ENCODE assay signal across 8 mouse cellular contexts in genomic region chr3:138527667-138528231, GRCm38 (mm10). TPM values are rescaled to one million over a fixed set of nuclear protein-coding genes. Genes with fewer than 3 reads are reported as not detected.
A peak's percentile ranks its signal among the peaks of the same experiment; 100 is the strongest.
DNase-seq lines count a peak whose midpoint lies in the region; ATAC-seq and TF ChIP-seq lines count a peak whose summit lies in the region.

No protein-coding gene starts in this region.

- no peaks in the 10 kb centered on the region for H3K36me3 ChIP-seq in forebrain, postnatal 0 days (ENCODE audit: insufficient read depth)

- H3K4me3 ChIP-seq in cerebellum, adult 2 months (replicated peaks; ENCODE audit: insufficient read depth, low read depth, low read length) = peak overlapping the region; percentile 59
- peak overlapping the region; percentile 100 for H3K4me3 ChIP-seq in forebrain, postnatal 0 days (ENCODE audit: low read depth, low read length)

- TF ChIP-seq CTCF in cerebellum, adult 2 months (IDR thresholded peaks at IDR 0.05; ENCODE audit: borderline replicate concordance, insufficient read depth, low read depth, low read length) = no peak
- no peak for TF ChIP-seq CTCF in forebrain, postnatal 0 days (IDR thresholded peaks at IDR 0.05; ENCODE audit: low read depth)

- DNase-seq in MEL-GATA-1-ER (ENCODE audit: extremely low read depth, low read depth) = peak; percentile 49
- DNase-seq in cerebellum, adult 2 months = peak; percentile 71 to 72
- DNase-seq in forebrain, postnatal 0 days = peak; percentile 42
- peak; percentile 81 for DNase-seq in heart, postnatal 4 days
- DNase-seq in layer of hippocampus, postnatal 14 days (ENCODE audit: low spot score in 2 of 2) = peak; percentile 39 to 54
- peak; percentile 68 for DNase-seq in lung, postnatal 14 days
- DNase-seq in ovary, postnatal 36 days (ENCODE audit: low spot score) = peak; percentile 72
- DNase-seq in thymus, postnatal 25 days = peak; percentile 63

- H3K27me3 ChIP-seq in cerebellum, adult 2 months (ENCODE audit: control insufficient read depth, insufficient read depth, low read length) = no peaks in the 10 kb centered on the region
- no peaks in the 10 kb centered on the region for H3K27me3 ChIP-seq in forebrain, postnatal 0 days (ENCODE audit: insufficient read depth, low read length)

- peak; percentile 55 for ATAC-seq in forebrain, postnatal 0 days

- 1% methylated on average over 56 of the region's 64 CpGs for WGBS in cerebellum, adult 2 months
- WGBS in forebrain, postnatal 0 days = 4% methylated on average over 62 of the region's 64 CpGs

- no peaks in the 10 kb centered on the region for H3K9me3 ChIP-seq in forebrain, postnatal 0 days (ENCODE audit: low read length)

- H3K4me1 ChIP-seq in cerebellum, adult 2 months (ENCODE audit: control insufficient read depth, insufficient read depth, low read length) = peaks cover 6% of the 10 kb centered on the region; the same call in 1 of the 2 replicates
- H3K4me1 ChIP-seq in forebrain, postnatal 0 days (ENCODE audit: insufficient read depth) = peaks cover 21% of the 10 kb centered on the region; the same call in 1 of the 2 replicates

- H3K9ac ChIP-seq in forebrain, postnatal 0 days = peak overlapping the region; percentile 91

- peak overlapping the region; percentile 72 for H3K4me2 ChIP-seq in forebrain, postnatal 0 days (ENCODE audit: low read depth)

- TF ChIP-seq POLR2A in cerebellum, adult 2 months (IDR thresholded peaks at IDR 0.05; ENCODE audit: borderline replicate concordance, insufficient read depth, low read length) = no peak

- H3K27ac ChIP-seq in cerebellum, adult 2 months (ENCODE audit: insufficient read depth, low read length) = peak overlapping the region; percentile 38
- peak overlapping the region; percentile 98 for H3K27ac ChIP-seq in forebrain, postnatal 0 days (ENCODE audit: low read depth, low read length)

RNA-seq across cellular contexts. Expression of gene Eif4e, which starts 1.8 kb away (rescaled TPM):
- polyA plus RNA-seq in cerebellum, adult 2 months (2012; rRNA removed) = 137 and 138 TPM in 2 replicates
- total RNA-seq in forebrain, postnatal 0 days (2014; rRNA removed) = 115 and 121 TPM in 2 replicates
- polyA plus RNA-seq in forebrain, postnatal 0 days (2015; fragmentation: Nextera tagmentation; extraction: Ambion mirVana) = 322 and 355 TPM in 2 replicates
- 100 to 1,000 TPM; 146 to 150 TPM for total RNA-seq in heart, postnatal 4 days (2021)
- 100 to 1,000 TPM; 151 to 169 TPM for total RNA-seq in layer of hippocampus, postnatal 14 days (2021)

RNA-seq across cellular contexts. Expression of gene Metap1, which starts 38.4 kb away (rescaled TPM):
- polyA plus RNA-seq in cerebellum, adult 2 months (2012; rRNA removed) = 43.1 and 45.3 TPM in 2 replicates
- total RNA-seq in forebrain, postnatal 0 days (2014; rRNA removed) = 61.8 and 66.9 TPM in 2 replicates
- 43.0 and 50.2 TPM in 2 replicates for polyA plus RNA-seq in forebrain, postnatal 0 days (2015; fragmentation: Nextera tagmentation; extraction: Ambion mirVana)
- total RNA-seq in heart, postnatal 4 days (2021) = 10 to 100 TPM; 48.0 to 48.6 TPM
- total RNA-seq in layer of hippocampus, postnatal 14 days (2021) = 10 to 100 TPM; 43.1 to 45.0 TPM

Comparison
In these comparisons a context has a peak if more than half of its experiments do, and no peak if none do; other contexts are left out.
1. Peak in every context shown above with its lines: DNase-seq, ATAC-seq, H3K4me3 ChIP-seq and H3K27ac ChIP-seq.